Mouse (Mus musculus) lung, embryonic 16.5 days (tissue): Measurements from ENCODE around the gene Raly. TPM values are rescaled to one million over a fixed set of nuclear protein-coding genes. Genes with fewer than 3 reads are reported as not detected.

ENCODE experiments used
- polyA plus RNA-seq: library from polyadenylated mRNA; unstranded; fragments of >200 nt; fragmentation: Nextera tagmentation; extraction: Ambion mirVana; gene quantifications from 2 replicates; pipeline ENCODE4 v1.2.1, GENCODE M21; 2015

Gene Raly
- polyA plus RNA-seq, 1 experiment from 2014 or later: 43.4 TPM

Other genes with a start within 250 kb of the Raly start
- gene 1700003F12Rik, start 244.0 kb upstream of the Raly start, polyA plus RNA-seq: 0.54 and 1.1 TPM in 2 replicates
- 0.33 and 0.35 TPM in 2 replicates for gene Actl10, start 239.3 kb upstream of the Raly start, polyA plus RNA-seq
- gene Necab3, start 232.2 kb upstream of the Raly start, polyA plus RNA-seq: 2.7 and 4.4 TPM in 2 replicates
- gene E2f1, start 221.2 kb upstream of the Raly start, polyA plus RNA-seq: 15.6 and 21.3 TPM in 2 replicates
- gene Pxmp4, start 187.4 kb upstream of the Raly start, polyA plus RNA-seq: 31.4 and 33.1 TPM in 2 replicates
- 0.88 and 1.0 TPM in 2 replicates for gene Zfp341, start 177.8 kb upstream of the Raly start, polyA plus RNA-seq
- gene 4930519P11Rik, start 177.7 kb upstream of the Raly start, polyA plus RNA-seq: 0.48 TPM in 1 of 2 replicates, not detected in the other
- gene Chmp4b, start 139.4 kb upstream of the Raly start, polyA plus RNA-seq: 19.3 and 22.6 TPM in 2 replicates
- not detected in 2 replicates for gene Gm14214, start 21.1 kb upstream of the Raly start, polyA plus RNA-seq
- gene a, start 306 bp downstream of the Raly start, polyA plus RNA-seq: not detected in 2 replicates
- 68.5 and 82.1 TPM in 2 replicates for gene Eif2s2, start 101.8 kb downstream of the Raly start, polyA plus RNA-seq
- gene Gm14226, start 227.2 kb downstream of the Raly start, polyA plus RNA-seq: 0.21 and 0.35 TPM in 2 replicates